Mouse (Mus musculus) spleen, postnatal 10 days (tissue): Measurements from ENCODE around the gene C2cd2.

ENCODE experiments used
- DNase-seq, 2 experiments: peaks; one replicate each; pipeline ENCODE4 v3.0.0; 2021 to 2022; ENCODE audit warnings: low spot score in 2 of 2

C2cd2 gene

GRCm38 (mm10) chr16:97883696-97884095, 78.7 kb downstream of the C2cd2 start:
- DNase-seq = no peak

GRCm38 (mm10) chr16:97882891-97883290, 79.5 kb downstream of the C2cd2 start:
- no peak for DNase-seq

- peak; percentile 62 to 80 for DNase-seq
Observed at GRCm38 (mm10) chr16:97879134-97879533, 83.3 kb downstream of the C2cd2 start.

GRCm38 (mm10) chr16:97877502-97877901, 84.9 kb downstream of the C2cd2 start:
- no peak for DNase-seq

- no peak for DNase-seq
Observed at GRCm38 (mm10) chr16:97875101-97875500, 87.3 kb downstream of the C2cd2 start.

- no peak for DNase-seq
Observed at GRCm38 (mm10) chr16:97874376-97874775, 88.0 kb downstream of the C2cd2 start.

GRCm38 (mm10) chr16:97872657-97873056, 89.7 kb downstream of the C2cd2 start:
- DNase-seq = no peak

GRCm38 (mm10) chr16:97869193-97870102, 93.0 kb downstream of the C2cd2 start:
- DNase-seq = no peak

- DNase-seq = no peak
Observed at GRCm38 (mm10) chr16:97863932-97864467, 98.4 kb downstream of the C2cd2 start.

- DNase-seq = no peak
Observed at GRCm38 (mm10) chr16:97856050-97856449, 106.3 kb downstream of the C2cd2 start.

GRCm38 (mm10) chr16:97851741-97852319, 110.6 kb downstream of the C2cd2 start, which contains the start of gene Prdm15:
Prdm15 (minus strand) TSS chr16:97851850.
- DNase-seq = peak in 1 of 2 experiments; percentile 89

GRCm38 (mm10) chr16:97851061-97851740, 111.2 kb downstream of the C2cd2 start:
- peak; percentile 85 to 91 for DNase-seq

GRCm38 (mm10) chr16:97850667-97851060, 111.7 kb downstream of the C2cd2 start:
- DNase-seq = peak in 1 of 2 experiments; percentile 26

- DNase-seq = no peak
Observed at GRCm38 (mm10) chr16:97848832-97849231, 113.6 kb downstream of the C2cd2 start.

- no peak for DNase-seq
Observed at GRCm38 (mm10) chr16:97844967-97845937, 117.1 kb downstream of the C2cd2 start.

- no peak for DNase-seq
Observed at GRCm38 (mm10) chr16:97832154-97832553, 130.2 kb downstream of the C2cd2 start.

GRCm38 (mm10) chr16:97828207-97828606, 134.2 kb downstream of the C2cd2 start:
- DNase-seq = no peak

- DNase-seq = no peak
Observed at GRCm38 (mm10) chr16:97823311-97824007, 138.9 kb downstream of the C2cd2 start.

- DNase-seq = no peak
Observed at GRCm38 (mm10) chr16:97819532-97819931, 142.9 kb downstream of the C2cd2 start.

- DNase-seq = no peak
Observed at GRCm38 (mm10) chr16:97817414-97817813, 145.0 kb downstream of the C2cd2 start.
